Mouse (Mus musculus) neural tube, embryonic 10.5 days (tissue): ENCODE results near the gene Nisch.

ENCODE experiments used
- DNase-seq: peaks from one replicate; pipeline ENCODE4 v3.0.0-alpha.2; 2017; ENCODE audit warnings: low spot score; ENCODE audit errors: extremely low spot score

Nisch gene

DNA sequence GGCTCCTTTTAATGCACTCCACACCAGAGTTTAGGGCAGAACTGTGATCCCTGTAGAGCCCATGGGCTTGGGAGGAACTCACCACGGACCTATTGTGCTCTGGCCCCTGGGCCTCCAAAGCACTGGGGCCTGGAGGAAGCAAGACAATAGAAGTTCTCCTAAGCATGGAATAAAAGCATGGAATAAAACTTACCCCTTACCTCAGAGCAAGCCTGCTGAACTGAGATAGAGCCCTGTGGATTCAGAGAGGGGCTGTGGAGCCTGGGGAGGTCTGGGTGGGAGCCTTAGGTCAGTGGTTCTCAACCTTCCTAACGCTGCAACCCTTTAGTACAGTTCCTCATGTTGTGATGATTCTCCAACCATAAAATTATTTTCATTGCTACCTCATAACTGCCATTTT, at the start of gene Nisch:
Nisch (minus strand) TSS at position 101 of the 400 bp plus-strand sequence.
- no peak for DNase-seq

DNA sequence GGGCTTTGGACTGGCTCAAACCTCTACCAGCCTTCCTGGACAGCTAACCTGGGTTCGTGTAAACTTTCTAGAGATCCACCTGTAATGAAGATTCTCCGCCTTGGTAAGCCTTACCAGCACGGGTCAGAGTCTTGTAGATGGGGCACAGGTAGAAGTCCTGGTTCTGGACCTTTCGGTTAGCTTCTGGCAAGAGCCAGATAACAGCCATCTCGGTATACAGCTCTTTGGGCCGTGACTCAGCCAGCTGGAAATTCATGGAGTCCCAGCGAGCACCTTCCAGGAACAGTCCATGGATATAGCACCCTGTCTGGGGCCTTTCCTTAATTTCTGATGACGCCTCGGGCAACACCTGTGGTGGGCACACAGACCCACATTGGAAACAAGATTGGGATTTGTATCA, 44.2 kb upstream of the Nisch start:
- DNase-seq = no peak

DNA sequence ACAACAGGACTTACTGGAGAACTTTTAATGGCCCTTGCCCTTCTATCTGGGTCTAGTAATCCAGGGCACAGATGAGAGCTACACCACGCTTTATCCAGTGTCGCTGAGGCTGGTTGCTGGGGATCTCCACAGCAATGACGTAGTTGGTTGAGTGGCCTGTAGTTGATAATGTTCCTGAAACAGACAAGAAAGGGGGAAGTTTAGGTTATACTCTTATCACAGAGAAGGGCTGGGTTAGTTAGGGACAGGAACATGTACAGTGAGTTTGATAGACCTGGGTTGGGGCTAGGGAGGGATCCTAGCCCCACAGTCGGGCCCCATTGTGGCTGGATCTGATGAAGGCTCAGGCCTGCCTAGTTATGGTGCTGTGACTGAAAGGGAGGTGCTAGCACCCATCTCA, 43.6 kb upstream of the Nisch start:
- DNase-seq = no peak

DNA sequence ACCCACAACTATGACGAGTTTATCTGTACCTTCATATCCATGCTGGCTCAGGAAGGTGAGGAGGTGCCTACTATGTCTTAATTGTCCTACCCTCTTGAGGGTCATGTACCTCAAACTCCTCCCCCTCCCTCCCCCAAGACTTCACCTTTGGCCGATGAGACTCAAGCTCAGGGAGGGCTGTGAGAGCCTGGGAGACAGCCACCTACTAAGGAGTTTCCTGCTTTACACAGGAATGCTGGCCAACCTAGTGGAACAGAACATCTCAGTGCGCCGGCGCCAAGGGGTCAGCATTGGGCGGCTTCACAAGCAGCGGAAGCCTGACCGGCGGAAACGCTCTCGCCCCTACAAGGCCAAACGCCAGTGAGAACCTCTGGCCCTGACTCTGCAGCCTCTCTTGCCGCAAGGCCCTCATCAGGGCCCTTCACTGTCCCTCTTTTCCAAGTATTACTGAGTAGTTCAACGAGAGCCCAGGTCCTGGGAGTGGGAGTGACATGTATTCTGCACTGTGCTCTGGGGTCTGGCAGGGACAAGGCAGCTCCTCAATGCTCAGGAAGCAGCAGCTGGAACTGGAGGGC, 41.8 kb upstream of the Nisch start:
- no peak for DNase-seq

DNA sequence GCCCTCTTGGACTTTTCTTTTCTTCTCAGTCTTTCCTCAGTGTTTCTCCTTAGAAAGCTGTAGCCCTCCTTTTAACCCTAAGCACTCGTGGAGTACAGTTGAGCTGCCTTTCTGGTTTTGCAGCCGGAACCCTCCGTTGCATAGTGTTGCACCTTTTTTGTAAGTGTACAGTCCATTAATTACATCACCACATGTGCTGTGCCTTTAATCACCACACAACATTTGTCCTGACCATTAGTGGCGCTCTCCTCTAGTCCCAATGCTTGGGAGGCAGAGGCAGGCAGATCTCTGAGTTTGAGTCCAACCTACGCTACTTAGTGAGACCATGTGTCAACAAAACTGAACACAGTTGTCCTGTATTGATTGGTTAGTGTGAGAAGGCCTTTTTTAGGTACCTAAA, 35.3 kb upstream of the Nisch start:
- no peak for DNase-seq

DNA sequence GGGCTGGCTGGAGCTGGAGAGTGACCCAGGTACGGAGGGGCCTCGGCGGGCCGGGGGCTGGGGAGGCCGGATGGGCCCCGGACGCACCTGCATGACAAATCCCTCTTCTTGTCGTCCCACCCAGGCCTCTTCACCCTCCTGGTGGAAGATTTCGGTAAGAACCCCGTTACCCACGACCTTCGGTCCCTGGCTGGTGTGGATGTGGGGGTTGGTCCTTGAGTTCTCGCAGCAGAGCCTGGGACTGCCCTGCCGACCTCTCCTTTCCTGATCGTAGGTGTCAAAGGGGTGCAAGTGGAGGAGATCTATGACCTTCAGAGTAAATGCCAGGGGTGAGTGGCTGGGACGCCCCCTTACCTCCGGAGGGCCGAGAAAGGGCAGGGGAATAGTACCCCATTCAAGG, 34.9 kb upstream of the Nisch start:
- no peak for DNase-seq

DNA sequence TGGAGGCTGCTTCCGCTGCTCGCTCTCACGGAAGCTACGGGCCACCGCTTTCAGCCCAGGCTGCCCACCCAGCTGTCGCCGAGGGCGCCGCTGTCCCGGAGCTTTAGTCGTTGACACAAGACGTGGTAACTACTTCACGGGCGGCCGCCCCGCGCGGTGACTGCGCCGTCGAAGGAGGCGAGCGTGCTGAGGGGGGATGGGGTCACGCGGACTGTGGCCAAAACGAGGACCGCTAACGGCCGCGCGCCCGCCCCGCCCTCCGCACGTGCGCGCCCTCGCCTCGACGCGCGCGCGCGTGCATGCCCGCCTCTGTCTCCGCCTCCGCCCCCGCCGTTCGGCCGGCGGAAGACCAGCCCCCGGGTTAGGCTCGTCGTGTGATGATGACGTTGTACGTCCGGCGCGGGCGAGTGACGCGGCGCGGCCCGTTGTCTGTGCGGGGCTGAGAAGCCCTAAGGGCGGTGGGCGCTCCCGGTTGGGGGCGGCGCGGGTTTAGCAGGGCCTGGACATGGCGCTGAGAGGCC, 34.4 kb upstream of the Nisch start, which contains the start of the genes Phf7 and Bap1:
Phf7 (minus strand) TSS at position 234 of the 521 bp plus-strand sequence.
Bap1 (plus strand) TSS at position 367 of the 521 bp plus-strand sequence.
- DNase-seq = peak; percentile 99

DNA sequence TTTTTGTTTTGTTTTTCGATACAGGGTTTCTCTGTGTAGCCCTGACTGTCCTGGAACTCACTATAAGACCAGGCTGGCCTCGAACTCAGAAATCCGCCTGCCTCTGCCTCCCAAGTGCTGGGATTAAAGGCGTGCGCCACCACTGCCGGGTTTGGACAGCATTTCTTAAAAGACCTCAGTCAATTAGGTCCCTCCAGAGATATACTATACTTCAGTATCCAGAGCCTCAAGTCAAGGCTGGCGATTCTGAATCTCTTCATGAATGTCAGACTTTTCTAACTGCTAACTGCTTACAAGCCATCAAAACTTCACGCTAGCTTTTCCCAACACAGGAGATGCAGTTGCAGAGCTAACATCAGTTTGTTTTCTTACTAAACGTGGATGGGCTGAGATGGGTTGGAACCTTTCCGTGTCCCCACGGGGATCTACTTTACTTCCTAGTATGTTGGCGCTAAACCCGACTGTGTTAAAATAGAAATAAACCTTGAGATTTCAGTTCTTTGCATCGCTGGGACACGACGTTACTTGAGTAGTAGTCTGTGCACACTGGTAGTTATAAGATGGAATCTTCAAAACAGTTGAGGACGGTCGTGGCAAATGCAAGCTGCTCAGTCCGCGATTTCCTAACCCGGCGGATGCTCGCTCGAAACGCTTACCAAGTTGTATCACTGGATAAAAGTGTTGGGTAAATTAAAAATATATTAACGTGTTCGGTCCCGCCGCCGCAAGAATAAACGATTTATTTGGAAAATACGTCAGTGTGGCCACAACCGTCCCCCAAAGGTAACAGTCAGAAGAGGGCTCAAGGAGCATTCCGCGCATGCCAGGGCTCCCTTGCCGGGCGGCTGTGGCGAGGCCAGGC, 33.7 kb upstream of the Nisch start:
- no peak for DNase-seq

DNA sequence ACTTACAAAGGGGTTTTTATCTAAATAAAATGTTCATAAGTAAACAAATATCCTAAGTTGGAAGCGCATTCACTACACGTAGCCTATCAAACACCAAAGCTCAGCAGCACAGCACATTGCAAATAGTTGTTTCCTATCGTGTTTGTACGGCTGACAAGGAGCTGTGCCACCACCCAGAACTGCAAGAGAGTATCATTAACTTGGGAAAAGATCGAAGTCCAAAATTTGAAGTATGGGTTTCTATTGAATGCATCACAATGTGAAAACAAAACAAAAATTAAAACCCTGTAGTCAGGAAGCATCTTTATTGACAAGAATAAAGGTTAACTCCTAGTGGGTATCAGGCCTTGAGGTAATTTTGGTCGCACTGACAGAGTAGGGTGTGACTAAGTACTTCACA, 31.6 kb upstream of the Nisch start:
- DNase-seq = no peak

DNA sequence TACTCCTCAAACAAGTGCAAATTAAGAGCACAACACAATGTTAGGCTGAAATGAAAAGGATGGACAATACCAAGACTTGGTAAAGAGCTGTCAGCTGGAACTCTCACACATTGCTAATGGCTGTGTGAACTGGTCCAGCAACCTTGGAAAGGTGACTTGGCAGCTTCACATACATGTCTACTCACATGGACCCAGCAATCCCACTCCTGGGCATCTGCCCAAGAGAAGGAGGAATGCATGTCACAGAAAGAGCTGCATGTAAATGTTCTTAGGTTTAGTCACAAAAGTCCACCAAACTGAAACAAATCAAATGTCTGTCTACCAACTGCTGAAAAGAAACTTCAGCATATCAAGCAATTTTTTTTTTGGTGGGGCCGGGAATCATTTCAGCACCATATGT, 29.2 kb upstream of the Nisch start:
- DNase-seq = no peak

DNA sequence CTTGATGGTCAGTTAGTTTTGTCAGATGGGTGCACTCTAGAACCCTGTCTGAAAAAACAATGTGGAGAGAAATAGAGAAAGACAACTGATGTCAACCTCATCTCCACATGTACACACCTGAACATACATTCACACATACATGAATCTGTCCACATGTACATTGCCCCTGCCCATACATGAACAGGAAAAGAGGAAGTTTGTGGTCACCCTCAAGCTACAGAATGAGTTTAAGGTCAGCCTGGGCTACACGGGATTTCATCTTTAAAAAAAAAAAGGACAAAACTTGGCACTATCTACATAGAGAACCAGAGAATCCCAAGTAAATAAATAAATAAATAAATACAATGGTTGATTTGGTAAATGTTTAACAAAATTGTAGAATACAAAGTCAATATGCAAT, 28.0 kb upstream of the Nisch start:
- no peak for DNase-seq

DNA sequence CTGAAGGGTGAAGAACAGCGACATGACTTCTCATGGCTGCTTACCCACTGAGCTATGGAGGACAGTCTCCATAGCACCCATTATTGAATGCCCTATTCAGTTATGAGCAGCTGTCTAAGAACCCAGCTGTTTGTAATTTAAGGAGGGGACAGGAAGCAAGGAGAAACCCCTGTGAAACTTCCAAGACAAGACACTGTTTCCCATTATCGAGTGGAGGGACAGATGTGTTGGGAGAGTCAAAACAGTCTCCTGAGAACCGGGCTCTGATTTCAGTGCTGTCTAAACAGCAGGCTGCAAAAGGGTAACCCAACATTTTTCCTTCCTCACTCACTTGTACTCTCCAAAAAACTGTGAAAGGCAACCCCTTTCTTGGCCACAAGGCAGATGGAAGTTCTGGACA, 23.8 kb upstream of the Nisch start:
- DNase-seq = no peak

DNA sequence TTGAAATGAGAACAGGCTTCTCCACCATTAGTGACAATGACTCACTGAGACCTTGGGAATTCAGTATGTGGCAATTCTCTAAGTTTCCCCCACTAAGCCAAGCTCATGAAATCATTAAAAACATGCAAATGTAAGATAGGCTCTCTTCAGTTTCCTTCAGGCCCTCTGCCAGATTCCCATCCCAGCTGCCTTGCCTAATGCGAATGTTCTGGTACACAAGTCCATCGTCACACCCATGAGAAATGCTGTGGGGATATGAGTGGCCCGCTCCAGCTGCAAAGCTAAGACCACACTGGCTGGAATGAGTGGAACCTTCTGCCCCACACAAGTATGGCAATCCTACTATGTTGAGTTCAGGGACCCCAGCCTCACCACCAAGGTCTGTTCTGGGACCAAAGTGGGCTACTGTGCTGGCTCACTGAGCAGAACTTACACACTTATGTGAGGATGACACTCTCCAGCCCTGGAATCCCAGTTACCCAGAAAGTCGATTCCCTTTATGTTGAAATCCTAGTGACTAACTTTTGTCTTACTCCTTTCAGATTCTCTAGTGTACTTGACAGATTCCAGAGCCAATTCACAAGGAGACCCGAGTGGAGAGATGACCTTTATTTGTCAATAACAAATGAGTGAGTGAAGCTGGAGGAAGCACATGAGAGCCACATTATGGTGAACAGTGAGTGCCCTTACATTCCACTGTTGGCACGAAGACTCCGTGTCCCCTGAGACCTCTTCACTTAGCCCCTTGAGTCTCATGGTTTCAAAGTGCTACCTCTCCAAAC, 20.5 kb upstream of the Nisch start:
- no peak for DNase-seq

DNA sequence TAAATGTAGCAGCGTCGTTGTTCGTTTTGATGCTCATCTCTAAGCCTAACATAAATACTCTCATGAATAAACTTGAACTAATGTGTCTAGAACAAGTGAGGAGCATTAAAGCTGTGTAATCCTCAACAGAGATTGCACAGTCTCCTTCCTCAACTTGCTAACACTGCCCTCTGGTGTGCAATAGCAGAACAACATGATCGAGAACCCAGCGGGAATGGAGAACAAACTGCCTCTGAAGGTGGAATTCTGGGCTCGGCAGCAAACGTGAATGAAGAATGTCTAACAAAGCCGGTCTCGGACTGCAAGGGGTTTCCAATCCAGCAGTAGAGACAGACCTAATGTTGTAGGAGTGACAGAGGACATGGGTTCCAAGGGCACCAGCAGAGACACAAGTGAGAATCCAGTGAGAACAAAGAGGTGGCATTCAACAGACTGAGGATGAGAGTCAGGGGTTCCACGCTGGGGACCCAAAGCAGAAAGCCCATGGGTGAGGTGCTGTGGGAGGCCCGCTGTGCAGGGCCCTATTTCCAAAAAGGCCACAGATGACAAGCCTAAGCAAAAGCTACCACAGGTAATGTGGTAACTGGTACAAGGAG, 17.3 kb upstream of the Nisch start:
- peak; percentile 80 for DNase-seq

DNA sequence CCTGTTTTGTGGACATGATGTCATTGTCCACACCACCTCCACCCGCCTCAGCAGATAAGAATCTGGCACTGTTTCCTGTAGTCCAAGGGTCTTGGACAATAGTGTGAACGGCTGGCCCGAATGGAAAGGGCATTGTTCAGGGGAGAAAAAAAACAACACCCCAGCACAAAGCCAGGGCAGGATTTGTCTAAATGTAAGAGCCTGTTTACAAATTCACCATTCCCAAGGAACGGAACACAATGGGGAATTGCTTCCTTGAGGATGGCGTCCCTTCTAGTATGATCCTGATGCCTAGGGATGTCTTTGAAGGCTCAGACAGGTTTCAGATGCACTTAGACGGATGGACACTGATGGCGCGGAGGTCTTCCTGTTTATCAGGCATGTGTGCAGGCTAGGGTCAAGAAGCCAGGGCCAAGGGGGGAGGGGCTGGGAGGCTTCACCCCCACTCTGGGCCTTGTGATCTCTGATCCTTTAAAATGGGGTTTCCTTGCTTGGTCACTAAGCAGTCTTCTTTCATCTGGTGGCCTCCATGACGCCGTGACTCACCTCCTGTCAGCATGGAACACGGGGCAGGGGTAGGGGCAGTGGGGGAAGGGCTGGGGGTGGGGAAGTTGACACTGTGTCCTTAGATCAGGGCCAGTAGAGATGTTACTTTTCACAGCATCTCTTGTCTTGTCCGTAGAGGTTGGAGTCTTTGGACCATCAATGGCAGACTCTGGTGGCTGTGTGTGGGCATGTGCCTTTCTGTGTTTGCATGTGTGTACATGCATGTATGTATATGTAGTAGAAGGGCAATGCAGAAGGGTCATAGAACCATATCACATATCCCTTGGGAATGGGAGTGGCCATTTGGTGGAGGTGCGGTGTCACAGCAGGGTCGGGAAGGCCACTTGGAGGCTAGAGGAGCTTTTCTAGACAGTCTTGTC, 16.6 kb upstream of the Nisch start:
- DNase-seq = no peak

DNA sequence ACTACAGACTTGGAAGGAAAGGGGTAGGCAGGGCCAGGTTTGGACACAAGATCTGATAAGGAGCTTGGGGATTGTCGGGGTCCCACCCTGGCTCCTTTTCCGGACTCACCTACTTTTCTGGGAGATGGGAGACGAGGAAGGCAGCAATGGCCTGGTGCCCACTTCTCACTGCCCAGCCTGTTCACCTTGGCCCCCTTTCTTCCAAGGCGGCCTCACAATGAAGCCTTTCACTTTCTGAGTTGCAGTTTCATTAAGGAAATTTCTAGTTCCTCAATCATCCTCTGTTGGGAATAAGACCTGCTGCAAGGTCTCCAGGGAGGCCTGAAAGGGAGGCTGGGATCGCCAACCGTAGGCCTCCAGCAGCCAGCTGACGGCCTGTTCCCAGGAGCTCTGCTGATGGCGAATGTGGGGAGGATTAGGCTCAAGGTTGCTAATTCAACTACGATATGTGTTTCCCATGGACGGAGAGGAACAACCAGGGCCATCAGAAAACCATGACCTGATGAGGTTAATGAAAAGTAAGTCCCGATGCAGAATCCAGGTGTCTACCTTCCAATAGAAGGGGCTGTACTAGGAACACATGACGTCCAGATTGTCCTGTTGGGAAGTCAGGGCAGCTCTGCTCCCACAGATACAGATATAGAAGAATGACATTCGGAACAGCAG, 15.8 kb upstream of the Nisch start:
- DNase-seq = no peak

DNA sequence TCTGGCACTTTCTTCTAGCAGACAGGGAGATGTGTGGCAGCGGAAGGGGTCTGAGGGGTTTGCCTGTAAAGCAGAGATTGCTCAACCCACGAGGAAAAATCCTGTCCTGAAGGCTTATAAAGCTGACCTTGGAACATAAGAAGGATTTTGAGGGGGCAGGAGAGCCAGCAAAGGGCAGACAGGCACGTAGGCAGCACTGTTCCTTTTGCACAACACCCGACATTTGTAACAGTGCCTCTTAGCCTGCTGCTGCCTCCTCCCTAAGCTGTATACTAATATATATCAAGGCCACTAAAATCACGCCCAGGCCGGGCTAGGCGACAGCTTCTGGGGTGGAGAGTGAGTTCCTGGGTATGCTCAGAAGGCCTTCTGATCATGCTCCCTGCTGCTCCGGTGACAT, 13.7 kb upstream of the Nisch start:
- no peak for DNase-seq

DNA sequence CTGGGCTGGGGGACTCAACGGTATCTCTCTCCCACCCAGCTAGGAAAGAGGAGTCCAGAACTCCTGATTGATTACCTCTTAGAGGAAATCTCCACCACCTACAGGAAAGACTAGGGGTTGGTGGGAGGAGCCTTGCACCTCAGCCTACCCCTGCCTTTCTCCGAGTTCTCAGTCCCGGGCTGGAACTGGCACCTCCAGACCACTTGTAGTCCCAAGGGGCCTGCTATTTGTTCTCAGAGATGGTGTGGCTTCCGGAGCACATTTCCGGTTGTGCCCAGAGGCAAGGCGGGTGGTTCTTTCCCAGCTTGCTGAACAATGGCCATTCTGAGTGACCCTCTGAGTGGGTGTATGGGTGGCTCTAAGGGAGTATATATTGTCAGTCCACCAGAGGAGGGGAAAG, 11.5 kb upstream of the Nisch start:
- DNase-seq = no peak

DNA sequence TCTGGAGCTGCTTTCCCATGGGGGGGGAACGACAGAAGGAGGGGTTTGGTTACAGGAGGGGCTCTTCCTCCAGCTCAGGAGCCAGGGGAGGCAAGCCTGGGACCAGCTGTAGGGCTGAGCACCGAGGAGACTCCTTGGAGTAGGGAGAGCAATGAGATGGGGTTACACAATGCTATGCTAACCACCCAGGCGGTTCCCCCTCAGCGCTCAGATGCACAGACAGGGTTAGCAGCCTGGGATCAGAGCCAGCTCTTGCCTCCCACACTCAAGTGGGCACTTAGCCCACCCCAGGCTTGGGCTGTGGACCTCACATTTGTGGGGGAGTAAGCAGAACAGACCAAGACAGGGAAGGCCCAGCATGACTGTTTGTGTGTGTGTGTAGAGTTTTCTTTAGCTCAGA, 10.2 kb upstream of the Nisch start:
- no peak for DNase-seq

DNA sequence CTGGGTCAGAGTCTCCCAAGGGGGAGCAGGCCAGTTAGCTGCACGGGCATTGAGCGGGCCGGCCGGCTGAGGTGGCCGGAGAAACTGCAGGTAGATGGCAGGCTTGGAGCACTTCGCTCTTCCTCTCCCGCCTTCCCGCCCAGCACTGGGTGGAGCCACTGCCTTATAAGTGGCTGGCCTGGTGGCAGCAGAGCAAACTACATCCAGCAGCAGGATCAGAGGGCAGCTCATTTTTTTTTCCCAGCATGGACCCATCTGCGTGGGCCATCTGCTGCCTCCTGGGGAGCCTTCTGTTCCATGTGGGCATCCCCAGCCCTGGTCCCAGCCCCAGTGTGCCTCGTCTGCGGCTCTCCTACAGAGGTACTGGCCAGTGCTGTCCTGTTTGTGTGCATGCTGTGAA, 920 bp upstream of the Nisch start, which contains the start of gene Sema3g:
Sema3g (plus strand) TSS at position 195 of the 400 bp plus-strand sequence.
- peak; percentile 60 for DNase-seq
